Mouse (Mus musculus): Measurements from ENCODE around the gene Setd7. TPM values are rescaled to one million over a fixed set of nuclear protein-coding genes. Genes with fewer than 3 reads are reported as not detected.

Gene Setd7
- polyA plus RNA-seq, 2 experiments from 2014 or later, result 9.6 to 10.3 TPM

DNA sequence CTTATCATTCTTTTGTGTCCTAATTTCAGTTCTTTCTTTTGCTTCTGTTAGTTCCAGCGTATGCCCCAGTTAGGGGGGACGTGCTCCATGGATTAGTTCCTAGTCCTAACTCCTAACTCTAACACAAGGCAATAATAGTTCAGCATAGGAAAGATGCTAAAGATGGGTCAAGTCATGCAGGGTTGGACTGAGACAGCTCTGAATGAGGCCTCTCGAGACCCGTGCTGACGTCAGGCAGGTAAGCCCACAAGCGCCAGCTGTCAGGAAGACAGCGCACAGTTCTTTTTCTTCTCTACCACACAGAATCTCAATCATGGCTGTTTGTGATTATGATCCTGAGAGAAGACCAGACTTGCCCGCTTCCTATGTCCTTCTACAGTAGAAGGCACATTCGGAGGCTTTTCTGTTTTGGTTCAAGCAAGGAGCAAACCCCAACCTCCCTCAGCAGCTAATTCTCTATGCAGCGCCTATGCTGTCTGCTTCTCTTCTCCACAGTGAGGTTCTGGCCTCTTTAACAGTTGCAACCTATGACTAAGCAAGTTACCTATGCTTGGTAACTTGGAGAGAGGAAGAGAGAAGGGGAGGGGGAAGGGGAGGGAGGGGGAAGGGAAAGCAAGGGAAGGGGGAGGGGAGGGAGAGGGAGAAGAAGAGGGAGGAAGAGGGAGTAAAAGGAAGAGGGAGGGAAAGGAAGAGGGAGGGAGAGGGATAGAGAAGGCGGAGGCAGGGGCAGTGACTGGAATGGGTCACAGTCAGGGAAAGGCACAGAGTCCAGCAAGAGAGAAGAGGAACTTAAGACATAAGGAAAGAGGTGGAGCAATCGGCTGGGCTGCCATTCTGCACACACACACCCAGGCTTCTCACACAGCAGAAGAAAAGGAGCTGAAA lies 42.6 kb downstream of the Setd7 start:
- no peak for ATAC-seq

DNA sequence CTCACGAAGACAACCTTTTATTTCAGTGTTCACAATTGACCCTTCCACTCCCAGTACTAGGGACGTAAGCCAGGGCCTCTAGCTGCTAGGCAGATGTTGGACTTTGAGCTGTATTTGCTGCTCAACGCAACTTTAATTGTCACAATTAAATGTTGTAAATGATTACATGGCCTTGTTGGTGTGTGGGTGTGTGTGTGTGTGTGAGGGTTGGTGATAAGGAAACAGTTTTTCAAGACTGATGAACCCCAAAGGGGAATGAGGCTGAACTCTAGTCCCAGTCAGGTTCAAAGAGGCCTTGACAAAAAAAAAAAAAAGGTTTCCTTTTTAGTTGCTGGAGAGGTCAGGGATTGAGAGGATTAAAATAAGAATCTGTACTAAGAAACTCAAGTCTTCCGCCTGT lies 43.2 kb downstream of the Setd7 start:
- no peak for ATAC-seq

DNA sequence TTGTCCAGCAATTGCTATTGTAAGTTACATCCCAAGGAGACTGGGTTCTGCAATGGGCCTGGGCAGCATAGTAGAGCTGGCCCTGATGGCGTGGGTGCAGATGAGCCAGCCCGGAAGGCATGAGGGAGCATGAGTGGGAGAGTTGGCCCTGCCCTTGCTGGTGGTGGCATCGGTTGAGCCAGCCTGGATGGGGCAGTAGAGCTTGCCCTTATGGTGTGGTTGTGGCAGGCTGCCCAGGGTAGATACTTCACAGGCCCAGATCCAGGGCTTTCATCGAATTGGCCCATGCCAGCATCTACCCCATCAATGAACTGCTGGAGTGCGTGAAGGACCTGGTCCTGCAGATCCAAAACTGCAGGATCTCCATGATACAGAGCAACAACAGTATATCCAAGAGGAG lies 48.7 kb downstream of the Setd7 start:
- ATAC-seq, result no peak

- ATAC-seq, result peak; percentile 95
Observed at GRCm38 (mm10) chr3:51510903-51511302, 49.8 kb downstream of the Setd7 start.

DNA sequence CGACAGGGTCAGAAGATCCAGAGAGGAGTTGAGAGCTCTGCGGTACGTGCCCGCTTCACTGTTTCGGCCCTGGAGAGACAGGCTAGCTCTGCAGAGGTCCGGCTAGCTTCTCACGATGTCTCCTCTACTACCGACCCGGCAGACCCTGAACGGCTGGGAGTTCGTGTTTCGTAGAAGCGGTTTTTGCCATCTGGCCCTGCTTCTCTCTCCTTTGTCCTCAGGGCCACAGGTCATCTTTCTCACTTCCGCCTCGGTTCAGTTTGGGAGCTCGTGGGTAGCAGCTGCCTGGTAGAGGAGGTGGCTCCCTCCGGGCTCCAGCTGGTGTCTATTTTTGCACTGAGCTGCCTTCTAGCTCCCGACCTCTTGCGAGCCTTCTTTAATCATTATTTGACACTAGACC lies 55.2 kb downstream of the Setd7 start:
- no peak for ATAC-seq

DNA sequence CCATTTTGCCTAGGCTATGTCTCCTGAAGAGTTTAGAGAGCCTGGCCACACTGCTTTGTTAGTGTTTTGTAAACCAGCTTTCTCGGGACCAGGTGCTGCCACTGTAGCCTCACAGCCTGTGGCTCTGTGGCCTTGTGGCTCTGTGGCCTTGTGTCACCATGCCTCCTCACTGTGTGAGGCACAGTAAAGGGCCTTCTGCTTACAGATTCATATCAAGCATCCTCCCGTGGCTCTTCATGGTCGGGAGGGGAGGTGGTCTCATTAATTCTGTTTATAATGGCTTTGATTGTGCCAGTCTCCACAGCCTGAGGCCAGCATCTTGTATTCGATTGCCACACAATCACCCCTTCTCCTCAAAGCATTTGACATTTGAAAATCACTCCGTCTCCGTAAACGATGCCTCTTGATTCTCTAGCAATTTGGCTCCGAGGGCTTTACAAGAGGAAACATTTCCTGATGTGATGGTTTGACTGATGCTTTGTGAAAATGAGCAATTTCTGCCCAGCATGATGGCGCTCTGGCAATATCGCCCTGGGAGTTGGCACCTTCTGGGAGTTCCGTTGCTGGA lies 56.2 kb downstream of the Setd7 start:
- ATAC-seq, result no peak

- ATAC-seq, result no peak
Observed at GRCm38 (mm10) chr3:51499876-51500275, 60.8 kb downstream of the Setd7 start.

GRCm38 (mm10) chr3:51498659-51499058 lies 62.0 kb downstream of the Setd7 start:
- ATAC-seq, result no peak

GRCm38 (mm10) chr3:51497978-51498377 lies 62.7 kb downstream of the Setd7 start:
- no peak for ATAC-seq

DNA sequence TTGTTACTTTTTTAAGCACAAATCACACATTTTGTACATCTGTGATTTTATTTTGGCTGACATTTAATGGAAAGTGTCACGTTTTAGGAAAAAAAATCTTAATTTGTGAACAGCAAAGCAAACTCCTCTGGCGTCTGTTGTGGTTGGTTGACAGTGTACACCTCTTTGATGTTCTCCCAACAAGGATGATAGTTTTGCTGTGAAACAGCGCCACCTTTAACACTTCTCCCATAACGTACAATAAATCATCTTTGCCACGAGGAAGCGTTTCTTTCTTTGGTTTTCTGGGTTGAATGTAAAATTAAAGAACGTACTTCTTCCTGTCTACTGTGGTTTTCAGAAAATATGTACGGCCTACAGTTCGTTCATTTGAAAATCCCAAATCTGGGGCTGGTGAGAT lies 65.0 kb downstream of the Setd7 start:
- no peak for ATAC-seq

DNA sequence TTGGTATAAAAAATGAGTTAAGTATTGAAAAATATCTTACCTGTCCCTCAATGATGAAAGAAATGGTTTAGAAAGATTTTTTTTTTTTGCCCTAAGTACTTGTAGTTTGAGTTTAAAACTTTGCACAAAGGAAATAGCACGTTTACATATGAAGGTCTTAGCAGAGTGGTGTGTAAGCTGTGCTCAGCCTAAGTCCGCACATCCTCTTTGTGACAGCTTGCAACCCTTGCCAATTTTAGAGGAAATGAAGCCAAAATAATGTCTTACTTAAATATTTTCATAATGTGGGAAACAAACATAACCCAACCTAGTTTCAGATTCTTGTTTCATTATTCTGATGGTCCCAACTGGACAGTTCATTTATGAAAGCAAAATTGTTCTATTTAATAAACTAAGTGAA lies 66.2 kb downstream of the Setd7 start:
- no peak for ATAC-seq

- ATAC-seq, result no peak
Observed at GRCm38 (mm10) chr3:51493272-51493838, 67.3 kb downstream of the Setd7 start.

DNA sequence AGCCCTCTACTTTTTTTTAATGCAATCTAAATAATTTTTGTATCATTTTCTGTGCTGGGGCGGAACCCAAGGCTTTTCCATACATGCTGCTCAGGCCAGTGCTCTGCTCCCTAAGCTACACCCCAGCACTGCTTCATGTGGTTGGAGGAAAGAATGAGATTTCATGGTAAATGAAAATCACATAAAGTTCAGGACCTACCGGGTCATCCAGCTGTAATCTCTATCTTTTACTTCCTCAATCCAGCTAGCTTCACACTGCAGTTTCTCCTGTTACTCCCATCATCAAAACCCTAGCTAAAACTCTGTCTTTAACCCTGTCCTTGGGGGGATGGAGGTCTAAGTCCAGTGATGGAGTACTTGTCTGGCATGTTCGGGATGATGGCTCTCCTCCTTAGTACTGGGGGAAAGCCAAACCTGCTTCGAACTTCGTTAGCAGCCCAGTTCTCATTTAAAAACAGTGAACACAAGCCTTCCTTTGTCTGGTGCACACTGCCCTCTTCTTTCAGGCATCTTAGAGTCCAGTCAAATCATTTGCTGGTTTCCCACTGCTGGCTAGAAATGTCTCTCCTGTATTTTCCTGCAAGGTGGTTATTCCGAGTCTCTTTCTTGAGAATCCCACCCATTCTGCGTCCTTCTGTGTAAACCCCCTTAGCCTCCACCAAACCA lies 70.5 kb downstream of the Setd7 start:
- ATAC-seq, result no peak

DNA sequence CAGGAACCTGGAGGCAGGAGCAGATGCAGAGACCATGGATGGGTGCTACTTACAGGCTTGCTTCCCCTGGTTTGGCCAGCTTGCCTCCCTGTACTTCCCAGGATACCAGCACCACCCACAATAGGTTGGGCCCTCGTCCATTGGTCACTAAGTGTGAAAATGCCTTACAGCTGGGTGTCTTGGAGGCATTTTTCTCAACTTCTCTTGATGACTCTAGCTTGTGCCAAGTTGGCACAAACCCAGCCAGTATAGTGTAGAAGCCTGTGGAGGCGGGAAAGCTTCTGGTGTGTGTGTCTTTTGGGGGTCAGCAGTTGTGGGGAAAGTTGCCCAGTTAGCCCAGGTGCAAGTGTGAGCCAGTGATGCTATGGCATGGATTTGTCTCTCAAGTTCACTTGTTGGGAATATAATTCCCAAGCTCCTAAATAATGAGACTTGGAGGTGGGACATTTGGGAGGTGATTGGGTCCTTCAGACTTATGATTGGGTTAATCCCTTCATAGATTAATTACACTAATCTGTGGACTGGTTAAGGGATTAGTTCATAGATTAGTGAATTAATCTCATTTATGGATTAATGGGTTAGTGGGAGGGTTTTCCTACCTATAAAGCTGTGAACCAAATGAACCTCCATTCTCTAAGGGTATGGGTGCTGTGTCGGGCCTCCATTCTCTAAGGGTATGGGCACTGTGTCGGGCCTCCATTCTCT lies 74.0 kb downstream of the Setd7 start:
- ATAC-seq, result no peak

DNA sequence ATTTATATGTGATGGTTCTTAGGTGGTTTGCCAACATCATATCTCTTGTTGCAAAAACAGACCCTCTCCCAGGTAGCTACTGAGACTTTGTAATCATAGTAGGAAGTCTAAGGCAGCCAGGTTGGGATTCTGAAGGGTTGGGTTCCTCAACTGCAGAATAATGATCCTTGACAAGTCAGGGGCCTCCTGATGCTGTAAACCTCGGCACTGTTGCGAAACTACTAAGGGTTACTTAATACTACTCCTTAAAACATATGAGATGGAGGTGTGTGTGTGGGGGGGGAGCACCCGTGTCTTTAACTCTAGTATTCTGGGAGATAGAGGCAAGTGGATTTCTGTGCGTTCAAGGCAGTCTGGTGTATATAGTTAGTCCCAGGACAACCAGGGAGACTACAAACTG lies 75.3 kb downstream of the Setd7 start:
- ATAC-seq, result no peak

- ATAC-seq, result peak; percentile 2
Observed at GRCm38 (mm10) chr3:51484370-51484769, 76.3 kb downstream of the Setd7 start.

- peak; percentile 89 for ATAC-seq
Observed at GRCm38 (mm10) chr3:51483741-51484359, 76.8 kb downstream of the Setd7 start, which contains the start of gene Rab33b. TSS of gene Rab33b (plus strand) at chr3:51483920.

DNA sequence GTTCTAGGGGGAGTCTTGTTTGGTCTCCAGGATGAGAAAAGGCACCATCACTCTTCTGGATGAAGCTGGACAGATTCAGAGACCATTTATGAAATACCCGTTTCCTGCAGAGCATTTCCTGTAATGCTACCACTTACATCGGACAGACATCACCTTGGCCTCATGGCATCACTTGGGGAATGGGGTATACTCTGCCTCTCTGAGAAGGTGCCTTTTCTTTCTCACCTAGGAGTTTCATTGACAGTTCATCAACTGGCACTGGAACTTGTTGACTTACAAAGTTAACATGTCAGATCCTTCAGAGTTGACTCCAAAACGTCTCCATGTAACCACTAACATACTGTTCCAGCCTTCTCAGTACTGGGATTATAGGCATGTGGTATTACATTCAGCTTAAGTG lies 77.9 kb downstream of the Setd7 start:
- ATAC-seq, result no peak

DNA sequence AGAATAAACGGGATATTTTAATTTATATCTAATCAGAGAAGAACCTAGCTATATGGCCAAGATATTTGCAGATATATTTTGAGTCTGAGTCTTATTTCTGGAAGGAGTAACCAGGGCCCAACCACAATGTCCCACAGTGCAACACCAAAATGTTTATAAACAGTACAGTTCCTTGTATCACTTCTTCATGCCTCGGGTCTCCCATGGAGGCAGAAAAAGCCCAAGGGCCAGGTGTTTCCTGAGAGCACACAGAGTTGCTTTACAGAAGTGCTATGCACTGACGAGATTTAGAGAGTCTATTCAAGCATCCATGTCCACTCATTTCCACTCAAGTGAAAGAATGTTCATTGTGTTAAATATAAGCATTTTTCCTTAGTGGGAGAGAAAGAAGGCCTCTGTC lies 78.8 kb downstream of the Setd7 start:
- no peak for ATAC-seq

DNA sequence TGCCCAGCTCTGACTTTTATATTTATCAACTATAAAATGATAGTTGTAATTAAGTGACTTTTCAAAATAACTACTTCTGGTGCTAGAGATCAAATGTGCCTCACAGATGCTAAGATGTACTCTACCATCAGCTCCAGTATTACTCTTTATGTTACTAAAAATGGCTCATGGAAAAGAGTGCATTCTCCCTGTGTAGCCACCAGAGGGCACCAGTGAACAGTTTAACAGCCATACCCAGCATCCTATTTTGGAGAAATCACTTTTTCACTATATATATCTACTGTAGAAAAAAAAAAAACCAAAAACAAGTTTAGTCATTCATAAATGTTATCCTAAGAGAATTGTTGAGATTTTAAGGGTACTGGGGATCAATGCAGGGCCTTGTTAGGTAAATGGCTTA lies 79.6 kb downstream of the Setd7 start:
- ATAC-seq, result no peak

GRCm38 (mm10) chr3:51479893-51480292 lies 80.8 kb downstream of the Setd7 start:
- ATAC-seq, result no peak

- no peak for ATAC-seq
Observed at GRCm38 (mm10) chr3:51475706-51476105, 85.0 kb downstream of the Setd7 start.
